In the genomic region with DNA sequence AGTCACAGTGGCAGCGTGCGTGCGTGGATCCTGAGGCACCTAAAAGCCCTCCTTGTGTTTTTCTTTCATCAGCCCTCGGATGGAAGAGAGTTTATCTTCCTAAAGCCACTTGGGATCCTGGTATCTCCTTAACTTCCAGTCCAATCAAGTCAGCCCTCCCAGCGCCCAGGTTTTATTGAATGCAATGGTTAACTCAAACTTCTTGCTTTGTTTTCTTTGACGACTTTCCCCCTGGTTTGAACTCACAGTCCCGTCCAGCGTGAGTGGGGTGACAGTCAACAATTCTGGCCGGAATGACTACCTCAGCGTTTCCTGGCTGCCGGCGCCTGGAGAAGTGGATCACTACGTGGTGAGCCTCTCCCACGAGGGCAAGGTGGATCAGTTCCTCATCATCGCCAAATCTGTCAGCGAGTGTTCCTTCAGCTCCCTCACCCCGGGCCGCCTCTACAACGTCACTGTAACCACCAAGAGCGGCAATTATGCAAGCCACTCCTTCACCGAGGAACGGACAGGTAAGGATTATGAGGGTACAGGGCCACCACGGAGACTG, we compare ENCODE assay signal across 8 mouse cellular contexts. TPM values are rescaled to one million over a fixed set of nuclear protein-coding genes. Genes with fewer than 3 reads are reported as not detected.
A peak's percentile ranks its signal among the peaks of the same experiment; 100 is the strongest.
DNase-seq lines count a peak whose midpoint lies in the region; ATAC-seq lines count a peak whose summit lies in the region.

No protein-coding gene starts in this region.

- H3K4me1 ChIP-seq in forebrain, embryonic 14.5 days (ENCODE audit: control insufficient read depth, insufficient read depth, low read length) = peaks cover 3% of the 10 kb centered on the region; the same call in 1 of the 2 replicates
- H3K4me1 ChIP-seq in liver, embryonic 15.5 days (replicated peaks) = no peaks in the 10 kb centered on the region

- peak overlapping the region; percentile 43 for H3K4me2 ChIP-seq in forebrain, embryonic 14.5 days (ENCODE audit: low read length)
- peak overlapping the region; percentile 30 for H3K4me2 ChIP-seq in liver, embryonic 15.5 days

- peak; percentile 39 for DNase-seq in embryo, embryonic 9.5 days (ENCODE audit: extremely low spot score)
- no peak for DNase-seq in embryo, embryonic 10 days (ENCODE audit: low spot score)
- DNase-seq in MN1 (ENCODE audit: low spot score) = peak; percentile 21
- DNase-seq in forebrain, embryonic 14.5 days (ENCODE audit: low spot score) = no peak
- DNase-seq in ovary, postnatal 14 days (ENCODE audit: low spot score) = no peak
- DNase-seq in left cerebral cortex, postnatal 14 days (ENCODE audit: low spot score in 2 of 2) = no peak
- no peak for DNase-seq in left cerebral cortex, postnatal 25 days (ENCODE audit: low spot score in 2 of 2)

- no peaks in the 10 kb centered on the region for H3K27me3 ChIP-seq in forebrain, embryonic 14.5 days (replicated peaks; ENCODE audit: control insufficient read depth, insufficient read depth, low read length)
- H3K27me3 ChIP-seq in liver, embryonic 15.5 days = no peaks in the 10 kb centered on the region

- intact Hi-C loops in left cerebral cortex, postnatal 14 days (cut with DNase I) = loop anchor here (2.0 to 5.0 kb wide), 3 partner anchors 142 to 561 kb away; a partner anchor contains a TSS
- intact Hi-C loops in left cerebral cortex, postnatal 25 days (cut with DNase I) = loop anchor here (2.0 to 10.0 kb wide), 3 partner anchors 140 to 516 kb away; a partner anchor contains a TSS

- ATAC-seq in forebrain, embryonic 14.5 days = no peak
- no peak for ATAC-seq in liver, embryonic 15.5 days (ENCODE audit: insufficient read depth)

- peak overlapping the region; percentile 13; the same call in 1 of the 2 replicates for H3K4me3 ChIP-seq in forebrain, embryonic 14.5 days (ENCODE audit: low read depth, low read length)
- H3K4me3 ChIP-seq in liver, embryonic 15.5 days (replicated peaks) = no peak overlapping the region

- H3K9me3 ChIP-seq in forebrain, embryonic 14.5 days (replicated peaks; ENCODE audit: control insufficient read depth, low read length) = no peaks in the 10 kb centered on the region
- H3K9me3 ChIP-seq in liver, embryonic 15.5 days (replicated peaks) = no peaks in the 10 kb centered on the region

- no peak overlapping the region for H3K9ac ChIP-seq in forebrain, embryonic 14.5 days (ENCODE audit: low read length)
- no peak overlapping the region for H3K9ac ChIP-seq in liver, embryonic 15.5 days

- H3K27ac ChIP-seq in forebrain, embryonic 14.5 days (ENCODE audit: low read depth, low read length) = no peak overlapping the region
- no peak overlapping the region for H3K27ac ChIP-seq in liver, embryonic 15.5 days (replicated peaks)

- no peaks in the 10 kb centered on the region for H3K36me3 ChIP-seq in forebrain, embryonic 14.5 days (ENCODE audit: control insufficient read depth, insufficient read depth, low read length)
- no peaks in the 10 kb centered on the region for H3K36me3 ChIP-seq in liver, embryonic 15.5 days (replicated peaks)

- WGBS in forebrain, embryonic 14.5 days = 18% methylated on average over 23 of the region's 23 CpGs
- WGBS in liver, embryonic 15.5 days (ENCODE audit: insufficient replicate concordance) = 55% methylated on average over 23 of the region's 23 CpGs

RNA-seq across cellular contexts. Expression of a gene that starts 55.7 kb away (rescaled TPM):
- 1.5 and 2.5 TPM in 2 replicates for polyA plus RNA-seq in forebrain, embryonic 14.5 days (2014; fragmentation: Nextera tagmentation; extraction: Ambion mirVana)
- polyA plus RNA-seq in liver, embryonic 15.5 days (2015; fragmentation: Nextera tagmentation; extraction: Ambion mirVana) = 1.6 and 1.7 TPM in 2 replicates
- total RNA-seq in left cerebral cortex, postnatal 14 days (2021) = 10 to 100 TPM; 23.5 to 25.5 TPM
- 10 to 100 TPM; 16.3 to 23.0 TPM for total RNA-seq in left cerebral cortex, postnatal 25 days (2021)

Comparison
In these comparisons a context has a peak if more than half of its experiments do, and no peak if none do; other contexts are left out.
1. DNase-seq: peak in embryo, embryonic 9.5 days (single experiment) and MN1 (single experiment); none in embryo, embryonic 10 days (single experiment), forebrain, embryonic 14.5 days (single experiment), ovary, postnatal 14 days (single experiment), left cerebral cortex, postnatal 14 days (0 of 2) and left cerebral cortex, postnatal 25 days (0 of 2).